Mouse (Mus musculus) kidney, adult 2 months (tissue): ENCODE measurements around the gene Eef1a2.

ENCODE experiments used
- CTCF ChIP-seq: fragments of 200-500 bp; conservative IDR thresholded peaks from 2 replicates; pipeline ENCODE4 v1.5.1; 2011; ENCODE audit warnings: low read depth, mild to moderate bottlenecking, control low read depth, low read length, moderate library complexity, mixed read lengths; ENCODE audit not compliant: insufficient read depth, insufficient read length
- POLR2A ChIP-seq: fragments of 200-500 bp; IDR thresholded peaks from one replicate; pipeline ENCODE4 v1.6.1; 2011; ENCODE audit warnings: low read depth, low read length, control low read depth

DNA sequence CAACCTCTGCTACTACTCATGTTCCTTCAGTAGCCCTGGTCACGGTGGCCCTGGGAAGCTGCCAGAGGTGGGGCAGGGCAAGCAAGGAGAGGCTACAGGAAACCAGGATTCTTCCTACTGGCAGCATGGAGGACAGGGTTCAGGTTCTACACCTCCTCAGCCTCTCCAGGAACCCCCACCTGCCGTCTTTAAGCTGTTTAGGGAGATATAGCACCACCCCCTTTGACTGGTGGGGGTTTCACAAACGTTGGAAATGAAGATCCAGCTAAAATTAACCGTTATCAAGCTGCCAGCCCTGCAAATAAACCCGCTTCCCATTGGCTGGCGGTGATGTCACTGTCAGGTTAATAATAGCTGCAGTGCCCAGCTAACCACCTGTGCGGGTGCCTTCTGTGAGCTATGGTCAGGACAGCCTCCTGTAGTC is 2.3 kb upstream of the Eef1a2 start:
- TF ChIP-seq POLR2A (no peak), CTCF (no peak)
